Mouse (Mus musculus) lung, adult 18-20 months (tissue): Measurements from ENCODE around the gene Ppm1h.
"Not testable (repeated sequence)": the region's sequence is repeated elsewhere in the genome, so short reads cannot be mapped to it uniquely, and the experiment has no call there.

ENCODE experiments used
- DNase-seq, 2 experiments: peaks; one replicate each; pipeline ENCODE4 v3.0.0; 2022; ENCODE audit warnings: mixed read lengths in 2 of 2

Ppm1h gene

DNA sequence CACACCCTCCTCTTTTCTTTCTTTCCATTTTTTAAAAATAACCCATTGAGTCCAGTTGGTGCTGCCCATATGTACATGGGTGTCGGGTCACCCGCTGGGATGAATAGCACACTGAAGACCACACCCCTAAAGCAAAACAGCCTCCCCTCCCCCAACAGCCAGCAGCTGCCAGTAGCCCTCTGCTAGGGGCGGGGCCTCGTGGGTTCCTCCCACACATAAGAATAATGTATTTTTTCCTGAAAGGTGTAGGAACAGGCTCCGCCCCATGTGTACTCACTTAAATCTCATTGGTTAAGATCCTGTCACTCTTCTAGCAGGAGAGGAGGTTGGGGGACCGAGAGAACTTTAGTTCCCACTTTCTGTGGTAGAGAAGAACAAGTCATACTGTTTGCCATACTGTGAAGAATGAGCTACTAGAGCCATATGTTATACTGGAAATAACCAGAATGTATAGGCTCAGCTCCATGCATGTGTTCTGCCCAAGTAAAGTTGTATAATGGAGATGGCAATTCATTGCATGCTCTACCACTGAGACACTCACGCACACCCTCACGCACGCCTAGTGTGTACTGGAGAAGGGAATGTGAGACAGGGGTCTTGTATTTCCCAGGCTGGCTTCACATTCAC lies 231.0 kb downstream of the Ppm1h start:
- no peak for DNase-seq

DNA sequence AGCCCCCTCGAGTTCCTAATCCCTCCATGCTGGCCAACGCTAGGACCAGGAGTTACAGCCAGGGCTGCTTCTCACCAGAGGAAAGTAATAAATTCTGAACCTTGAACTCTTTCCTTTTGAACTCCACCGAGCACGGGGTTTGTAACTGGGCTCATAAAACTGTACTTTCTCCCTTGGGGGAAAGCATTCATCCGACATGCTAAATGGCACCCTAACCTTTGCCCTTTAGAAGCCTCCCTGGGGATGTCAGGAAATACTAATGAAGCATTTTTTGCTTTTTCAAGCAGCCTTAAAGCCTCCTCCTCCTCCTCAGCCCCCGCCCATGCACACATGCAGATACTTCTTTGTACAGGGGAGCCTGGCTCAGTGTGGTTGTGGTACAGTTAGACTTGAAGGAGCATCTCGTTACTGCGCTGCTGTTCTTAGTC lies 232.2 kb downstream of the Ppm1h start:
- no peak for DNase-seq

DNA sequence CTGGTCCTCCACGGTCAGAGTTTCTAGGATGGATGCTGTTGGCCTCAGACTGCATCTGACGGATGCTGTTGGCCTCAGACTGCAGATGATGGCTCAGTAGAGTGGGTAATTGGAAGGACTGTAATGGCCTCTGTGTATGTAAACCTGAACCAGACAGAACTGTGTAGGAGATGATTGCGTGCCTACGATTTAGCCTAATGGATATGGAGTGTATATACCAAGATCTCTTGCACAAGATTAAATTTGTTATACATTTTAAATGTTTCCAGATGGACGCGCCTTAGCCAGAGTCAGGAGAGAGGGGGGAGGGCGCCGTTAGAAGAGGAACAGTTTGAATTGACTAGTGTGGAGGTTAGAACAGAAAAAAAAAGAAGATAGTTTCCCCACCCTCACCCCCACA lies 233.1 kb downstream of the Ppm1h start:
- no peak for DNase-seq

DNA sequence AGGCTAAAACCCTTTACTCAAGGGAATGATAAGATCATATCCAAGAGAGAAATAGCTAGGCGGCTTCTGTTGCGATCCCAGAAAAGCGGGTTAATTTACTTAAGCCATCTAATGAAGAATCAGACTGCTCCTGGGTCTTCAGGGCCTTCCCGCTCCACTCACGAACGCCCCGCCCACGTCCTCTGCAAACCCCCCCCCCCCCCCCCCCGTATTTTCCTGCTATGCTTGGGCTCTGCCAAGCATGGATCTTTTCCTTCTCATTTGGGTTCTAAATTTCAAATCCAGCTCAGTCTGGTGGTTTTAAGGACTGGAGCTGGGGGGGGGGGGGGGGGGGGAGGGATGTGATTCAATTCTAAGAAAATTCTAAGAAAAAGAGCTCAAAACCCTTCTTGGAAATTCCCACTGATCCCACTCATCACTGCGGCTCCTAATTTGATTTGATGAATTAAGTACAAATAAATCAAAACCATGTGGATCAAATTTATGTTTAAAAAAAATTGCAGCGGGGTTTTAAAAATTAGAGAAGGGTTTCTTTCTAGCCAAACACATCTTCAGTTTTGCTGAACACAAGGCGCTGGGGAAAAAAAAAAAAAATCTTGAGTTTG lies 233.6 kb downstream of the Ppm1h start:
- DNase-seq: no peak

DNA sequence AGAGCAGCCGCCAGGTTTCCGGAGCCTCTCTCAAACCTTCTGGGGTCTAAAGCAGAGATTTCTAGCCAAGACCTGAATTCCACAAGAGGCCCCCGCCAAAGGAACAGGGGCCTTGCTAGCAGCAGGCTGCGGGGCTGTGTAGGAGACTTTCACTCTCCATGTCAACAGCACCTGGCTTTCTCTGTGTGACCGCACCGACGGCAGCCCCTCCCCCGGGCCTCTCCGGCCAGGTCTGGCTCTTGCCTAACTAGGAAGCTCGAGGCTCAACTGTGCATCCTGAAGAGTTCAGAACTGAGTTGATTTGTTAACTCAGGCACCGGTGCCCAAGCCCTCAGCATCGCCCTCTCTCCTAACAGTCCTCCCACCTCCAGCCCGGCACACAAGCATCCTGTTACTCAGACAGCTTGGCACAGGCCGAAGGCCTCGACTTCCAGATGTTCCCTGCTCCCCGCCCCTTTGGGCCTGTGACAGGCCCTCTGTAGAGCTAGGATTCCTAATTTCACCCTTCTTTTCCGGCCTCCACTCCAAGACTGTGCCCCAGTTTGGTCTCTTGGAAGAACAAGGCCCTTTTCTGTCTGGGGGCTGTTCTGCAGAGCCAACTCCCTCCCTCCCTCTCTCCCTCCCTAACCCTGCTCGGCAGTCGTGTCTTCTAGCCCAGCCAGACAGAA lies 234.3 kb downstream of the Ppm1h start:
- peak; percentile 72 to 78 for DNase-seq

DNA sequence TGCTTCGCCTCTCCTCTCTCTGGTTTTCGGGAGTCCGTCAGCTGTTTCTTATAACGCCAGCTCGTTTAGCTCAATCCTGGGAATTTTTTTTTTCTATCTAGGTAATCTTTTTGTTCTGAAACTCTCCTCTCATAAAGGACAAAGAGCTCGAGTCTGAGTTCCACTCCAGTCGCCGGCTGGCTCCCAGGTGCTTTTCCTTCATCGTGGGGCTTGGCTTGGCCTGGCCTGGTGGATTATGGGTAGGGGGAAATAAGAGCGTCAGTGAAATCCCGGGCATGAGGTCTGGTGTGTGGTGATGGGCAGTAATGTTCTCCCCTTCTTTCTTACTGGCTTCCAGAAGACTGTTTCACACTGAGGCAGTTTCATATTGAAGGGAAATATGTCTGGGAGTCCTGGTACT lies 234.8 kb downstream of the Ppm1h start:
- no peak for DNase-seq

DNA sequence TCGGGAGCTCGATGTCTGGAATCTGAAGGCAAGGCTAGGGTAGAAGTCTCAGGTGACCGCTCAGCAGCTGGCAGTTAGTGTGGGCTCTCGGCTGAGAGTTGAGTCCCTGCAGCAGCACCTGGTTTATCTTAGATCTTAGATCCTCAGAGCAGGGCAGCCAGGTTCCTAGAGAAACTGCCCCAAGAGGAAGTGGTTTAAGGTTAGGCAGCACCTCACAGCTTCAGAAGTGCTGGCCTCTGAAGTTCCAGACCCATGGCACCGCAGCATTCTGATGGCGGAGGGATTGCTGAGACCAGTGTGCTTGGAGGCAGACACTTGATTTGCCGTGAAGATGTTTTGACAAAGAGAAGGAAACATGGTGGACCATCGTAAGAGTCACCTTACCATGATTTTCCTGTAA lies 237.3 kb downstream of the Ppm1h start:
- DNase-seq: no peak

DNA sequence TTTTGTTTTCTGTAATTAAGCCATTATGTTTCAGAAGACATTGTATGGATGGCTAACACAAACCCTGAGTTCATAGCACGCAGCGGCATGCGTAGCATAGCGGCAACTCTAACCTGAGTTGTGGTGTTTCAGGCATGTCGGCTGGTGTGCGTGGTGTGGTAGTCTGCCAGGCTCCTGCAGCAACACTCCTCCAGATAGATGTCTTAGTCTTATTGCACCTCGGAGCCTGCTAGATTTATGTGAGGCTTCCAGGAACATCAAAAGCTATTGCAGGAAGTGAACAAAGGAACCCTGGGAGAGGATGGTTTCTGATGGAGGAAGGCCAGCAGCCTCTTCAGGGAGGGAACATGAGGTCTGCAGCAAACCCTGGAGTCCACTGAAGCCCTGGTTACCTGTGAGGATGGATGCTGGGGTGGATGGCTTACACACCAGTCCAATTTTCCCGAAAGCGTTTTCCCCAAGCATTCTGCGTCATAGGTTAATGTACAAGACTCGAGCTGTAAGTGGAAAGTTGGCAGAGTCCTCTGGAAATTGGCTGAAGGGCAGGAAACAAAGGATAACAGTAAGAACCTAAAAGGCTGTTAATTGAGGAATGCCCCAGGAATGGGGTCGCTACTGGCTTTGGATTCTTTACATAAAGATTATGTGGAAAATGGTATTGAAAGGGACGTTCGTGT lies 239.2 kb downstream of the Ppm1h start:
- no peak for DNase-seq

DNA sequence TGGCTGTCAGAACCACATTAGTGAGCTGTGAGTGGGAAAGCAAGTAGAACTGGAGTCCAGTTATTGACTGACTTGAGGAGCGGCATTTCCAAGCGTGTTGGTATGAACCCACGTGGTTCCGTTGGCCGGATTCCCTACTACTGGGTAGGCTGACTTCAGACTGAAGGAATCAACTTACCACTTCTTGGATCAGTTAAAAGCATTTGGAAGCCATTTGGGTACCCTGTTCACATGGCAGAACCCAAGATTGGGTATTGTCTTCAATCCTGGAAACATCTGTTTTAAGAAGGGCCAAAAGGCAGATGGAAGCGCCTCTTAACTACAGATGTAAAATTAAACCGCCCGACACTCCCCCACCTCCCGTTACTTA lies 239.7 kb downstream of the Ppm1h start:
- DNase-seq: no peak

DNA sequence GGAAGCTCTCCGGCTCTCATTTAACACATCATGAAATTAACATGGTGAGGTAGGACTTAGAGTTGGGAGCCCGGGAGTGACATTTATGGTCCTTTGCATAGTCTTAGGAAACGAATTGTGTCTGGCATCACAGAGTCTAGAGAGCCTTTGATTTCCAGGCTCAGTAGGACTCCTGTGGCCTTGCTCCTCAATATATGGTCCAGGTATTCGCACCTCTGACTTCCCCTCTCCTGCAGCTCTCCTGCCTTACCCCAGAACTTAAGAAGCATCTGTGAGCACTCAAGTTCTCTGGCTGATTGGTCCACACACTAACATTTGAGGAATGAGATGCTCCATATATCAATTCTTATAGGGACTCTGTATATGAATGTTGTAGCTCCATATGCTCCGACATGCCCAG lies 240.2 kb downstream of the Ppm1h start:
- DNase-seq: no peak

DNA sequence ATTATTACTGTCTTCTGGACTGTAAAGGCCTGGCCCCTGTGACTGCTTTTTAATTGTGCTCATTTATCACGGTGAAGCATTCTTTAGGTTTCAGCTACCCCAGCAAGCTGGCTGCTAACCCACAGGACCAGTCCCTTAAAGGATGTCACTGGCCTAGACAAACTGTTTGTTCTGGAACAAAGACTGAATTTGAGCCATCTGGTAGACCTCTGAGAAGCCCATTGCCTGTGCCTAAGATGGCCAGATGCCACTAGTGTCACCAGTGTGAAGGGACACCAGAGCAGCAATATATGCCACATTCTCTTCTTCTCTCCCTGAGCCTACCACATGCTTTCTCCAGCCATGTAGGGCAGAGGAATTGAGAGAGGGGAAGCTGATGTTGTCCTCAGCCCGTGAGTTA lies 240.9 kb downstream of the Ppm1h start:
- no peak for DNase-seq

DNA sequence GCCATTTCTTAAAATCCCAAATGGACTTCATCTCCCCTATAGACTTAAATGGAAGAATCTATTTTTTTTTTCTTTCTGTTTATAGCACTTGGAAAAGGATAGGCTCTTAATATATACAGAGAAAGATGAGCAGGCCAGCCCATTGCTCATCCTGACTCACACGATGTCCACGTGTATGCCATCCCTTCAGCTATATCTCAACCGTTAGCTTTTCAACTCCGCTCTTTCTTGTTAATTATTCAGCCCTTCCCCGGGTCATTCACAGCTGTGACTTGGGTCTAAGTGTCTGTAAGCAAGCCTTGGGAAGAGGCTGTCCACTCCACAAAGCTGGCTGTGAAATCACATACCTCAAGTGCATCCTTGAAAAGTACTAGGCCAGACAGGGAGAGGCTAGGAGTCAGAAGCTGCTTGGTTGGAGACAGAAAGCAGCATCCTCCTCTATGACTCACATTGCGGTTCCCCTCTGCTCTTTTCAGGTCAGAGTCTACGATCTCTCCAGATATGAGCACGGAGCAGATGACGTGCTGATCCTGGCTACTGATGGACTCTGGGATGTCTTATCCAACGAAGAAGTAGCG lies 241.7 kb downstream of the Ppm1h start:
- DNase-seq: no peak

DNA sequence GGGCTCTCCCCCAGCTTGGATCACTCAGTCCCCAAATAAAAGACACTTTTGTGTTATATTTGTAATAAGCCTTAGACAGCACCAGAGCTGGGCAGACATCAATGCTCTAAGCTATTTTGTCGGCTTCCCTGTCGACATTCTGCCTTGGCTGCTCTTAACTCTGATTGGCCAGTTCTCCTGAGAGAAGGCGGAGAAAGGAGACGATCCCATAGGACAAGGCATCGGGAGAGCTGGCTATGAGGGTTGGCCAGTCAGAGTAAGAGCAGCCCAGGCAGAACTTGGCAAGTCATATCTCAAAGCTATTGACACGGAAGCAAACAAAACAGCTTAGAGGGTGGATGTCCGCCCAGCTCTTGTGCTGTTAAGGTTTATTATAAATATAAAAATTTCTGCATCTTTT lies 243.7 kb downstream of the Ppm1h start:
- no peak for DNase-seq

DNA sequence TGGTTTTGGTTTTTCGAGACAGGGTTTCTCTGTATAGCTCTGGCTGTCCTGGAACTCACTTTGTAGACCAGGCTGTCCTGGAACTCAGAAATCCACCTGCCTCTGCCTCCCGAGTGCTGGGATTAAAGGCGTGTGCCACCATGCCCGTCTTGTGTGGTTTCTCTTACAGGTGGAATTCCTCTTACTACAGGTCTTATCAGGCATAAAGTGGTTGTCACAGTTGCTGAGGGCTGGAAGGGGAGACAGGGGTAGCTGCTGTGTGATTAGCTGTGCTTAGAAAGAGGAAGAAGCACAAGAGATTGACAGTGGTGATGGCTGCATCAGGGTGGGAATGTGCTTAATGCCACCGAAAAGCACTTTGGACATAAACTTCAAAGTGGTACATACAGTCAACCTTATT lies 246.0 kb downstream of the Ppm1h start:
- DNase-seq: not testable (repeated sequence)

DNA sequence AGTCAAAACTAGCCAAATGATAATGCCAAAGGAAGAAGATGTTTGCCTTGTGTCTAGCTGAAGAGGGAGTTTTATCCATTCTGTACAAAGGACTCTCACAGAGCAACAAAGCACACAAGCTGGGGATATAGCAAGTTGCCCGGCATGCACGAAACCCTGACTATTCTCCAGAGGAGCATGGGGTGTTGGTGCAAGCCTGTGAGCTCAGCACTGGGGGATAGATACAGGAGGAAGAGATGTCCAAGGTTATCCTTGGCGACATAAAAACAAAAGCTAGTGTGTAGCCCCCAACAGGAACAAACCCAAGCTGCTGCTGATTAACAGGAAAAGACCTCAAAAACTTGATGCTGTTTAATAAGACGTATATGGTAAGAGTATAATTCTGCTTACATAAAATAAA lies 247.7 kb downstream of the Ppm1h start:
- no peak for DNase-seq

DNA sequence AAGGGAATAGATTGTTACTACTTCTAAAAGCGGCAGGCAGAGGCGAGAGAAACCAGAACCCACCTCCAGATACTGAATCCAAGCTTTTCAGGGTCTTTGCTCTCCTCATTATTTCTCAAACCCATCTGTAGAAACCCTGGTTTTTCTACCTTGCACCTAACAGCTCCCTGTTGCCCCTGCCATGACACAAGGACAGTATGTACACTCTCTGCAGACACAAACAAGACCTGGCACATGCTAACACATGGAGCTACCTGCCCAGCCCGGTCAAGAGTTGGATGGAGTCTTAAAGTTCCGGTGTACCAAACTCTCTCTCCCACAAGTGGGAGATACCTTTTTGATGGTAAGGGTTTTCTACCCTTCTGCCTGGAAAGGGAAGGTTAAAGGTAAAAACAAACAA lies 252.0 kb downstream of the Ppm1h start:
- DNase-seq: no peak

DNA sequence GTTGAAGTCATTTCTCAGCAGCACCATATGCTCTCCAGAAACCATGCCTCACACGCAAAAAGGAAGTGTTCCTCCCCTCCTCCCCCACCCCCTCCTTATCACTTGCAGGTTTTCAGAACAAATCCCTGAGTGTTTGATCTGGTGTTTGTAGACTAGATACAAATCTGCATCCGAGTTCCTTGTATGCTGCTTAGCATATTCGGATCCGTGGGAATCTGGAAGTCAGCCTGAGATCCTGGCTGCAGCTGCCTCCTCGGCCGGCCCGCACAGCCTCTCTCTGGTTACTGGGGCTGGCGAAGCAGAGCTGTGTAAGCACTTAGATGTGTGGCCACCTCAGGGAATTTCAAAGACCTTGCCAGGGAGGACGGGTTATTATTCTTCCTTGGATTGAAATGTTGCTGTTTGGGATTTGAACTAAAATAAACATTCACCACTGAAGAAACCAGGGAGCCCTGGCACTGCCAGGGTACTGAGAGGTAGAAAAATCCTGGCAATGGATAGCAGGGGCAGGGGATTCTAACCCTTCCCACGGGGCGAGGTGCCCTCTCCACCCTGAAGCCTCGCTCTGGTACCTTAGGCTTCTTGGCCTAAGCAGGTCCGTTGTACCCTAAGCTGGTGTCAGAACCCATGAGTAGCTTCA lies 252.8 kb downstream of the Ppm1h start:
- DNase-seq: peak; percentile 9 to 30

DNA sequence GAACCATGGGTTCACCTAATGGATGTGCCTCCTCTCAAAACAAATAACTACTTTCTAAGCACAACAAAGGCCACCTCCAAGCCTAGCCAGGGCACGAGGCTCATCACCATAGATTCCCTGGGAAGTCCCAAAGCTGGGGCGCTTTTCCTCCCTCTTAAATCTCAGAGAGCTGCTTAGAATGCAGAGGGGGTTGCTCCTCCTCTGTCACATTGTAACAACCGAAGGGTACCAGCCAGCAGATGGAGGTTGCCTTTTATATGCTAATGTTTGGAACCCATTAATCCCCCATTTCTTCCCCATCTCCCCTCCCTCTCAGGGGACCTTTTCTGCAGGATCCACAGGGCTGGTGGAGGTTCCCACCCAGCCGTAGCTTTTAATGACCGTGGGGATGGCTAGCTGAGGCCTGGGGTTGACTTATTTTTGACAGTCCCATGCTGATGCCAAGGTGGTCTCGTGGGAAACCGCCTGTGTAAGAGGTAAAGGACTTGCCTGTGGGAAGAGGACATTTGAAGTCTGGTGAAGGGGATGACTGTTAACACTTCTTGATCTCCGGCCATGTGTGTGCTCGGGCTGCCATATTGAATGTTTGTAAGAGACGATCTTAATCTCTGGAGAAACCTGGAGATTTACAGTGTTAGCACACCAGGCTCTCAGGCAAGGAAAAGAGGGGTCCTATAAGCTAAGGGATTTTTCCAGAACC lies 253.4 kb downstream of the Ppm1h start:
- no peak for DNase-seq

DNA sequence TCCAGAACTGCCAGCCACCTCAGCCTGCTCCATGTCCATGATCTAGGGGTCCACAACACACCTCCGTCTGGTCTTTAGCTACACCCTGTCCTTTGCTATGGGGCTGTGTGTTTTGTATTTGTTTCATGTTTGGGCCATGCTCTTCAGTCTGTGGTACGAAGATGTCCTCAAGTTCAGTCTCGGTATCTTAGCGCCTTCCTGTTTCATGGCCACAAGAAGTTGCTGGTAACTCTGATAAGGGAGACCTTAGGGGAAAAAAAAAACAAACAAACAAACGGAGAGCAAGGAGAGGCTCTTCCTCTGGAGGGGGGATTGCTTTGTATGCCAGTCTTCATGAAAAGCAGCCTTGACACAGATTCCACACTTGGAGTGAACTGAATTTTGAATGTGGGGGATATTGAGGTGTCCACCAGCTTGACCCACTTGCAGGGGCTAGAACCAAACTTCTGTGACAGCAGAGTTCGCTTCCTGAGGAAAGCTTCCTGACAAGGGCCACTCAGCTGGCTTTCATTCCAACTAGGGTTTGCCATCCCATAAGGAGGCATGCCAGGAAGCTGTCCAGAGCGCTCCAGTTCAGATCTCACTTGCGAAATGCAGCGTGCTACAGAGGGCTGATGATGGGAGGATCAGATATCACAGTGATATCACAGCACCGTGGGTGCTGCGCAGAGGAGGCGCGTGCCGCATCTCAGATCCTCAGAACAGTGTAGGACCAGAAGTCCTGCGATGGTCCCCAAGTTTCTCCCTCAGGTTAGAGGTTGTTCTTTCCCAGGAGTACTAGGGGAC lies 254.7 kb downstream of the Ppm1h start:
- no peak for DNase-seq

DNA sequence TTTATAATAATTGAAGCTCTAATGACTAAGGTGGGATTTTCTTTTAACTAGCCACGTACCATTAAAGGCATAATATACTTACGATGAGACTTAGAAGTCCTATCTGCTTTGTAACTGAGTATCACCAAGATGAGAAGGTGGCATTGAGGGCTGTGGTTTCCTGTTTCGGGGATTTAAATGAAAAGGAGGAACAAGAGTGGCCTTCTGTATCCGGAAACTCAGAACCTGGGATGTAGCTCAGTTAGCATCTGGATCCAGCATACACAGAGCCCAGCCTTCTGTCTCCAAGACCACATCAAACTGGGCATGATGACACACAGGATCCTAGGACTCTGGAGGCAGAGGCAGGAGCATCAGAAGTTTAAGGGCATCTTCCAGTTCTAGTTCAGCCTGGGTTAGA lies 256.8 kb downstream of the Ppm1h start:
- DNase-seq: not testable (repeated sequence)

DNA sequence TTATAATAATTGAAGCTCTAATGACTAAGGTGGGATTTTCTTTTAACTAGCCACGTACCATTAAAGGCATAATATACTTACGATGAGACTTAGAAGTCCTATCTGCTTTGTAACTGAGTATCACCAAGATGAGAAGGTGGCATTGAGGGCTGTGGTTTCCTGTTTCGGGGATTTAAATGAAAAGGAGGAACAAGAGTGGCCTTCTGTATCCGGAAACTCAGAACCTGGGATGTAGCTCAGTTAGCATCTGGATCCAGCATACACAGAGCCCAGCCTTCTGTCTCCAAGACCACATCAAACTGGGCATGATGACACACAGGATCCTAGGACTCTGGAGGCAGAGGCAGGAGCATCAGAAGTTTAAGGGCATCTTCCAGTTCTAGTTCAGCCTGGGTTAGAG lies 258.8 kb downstream of the Ppm1h start:
- not testable (repeated sequence) for DNase-seq

DNA sequence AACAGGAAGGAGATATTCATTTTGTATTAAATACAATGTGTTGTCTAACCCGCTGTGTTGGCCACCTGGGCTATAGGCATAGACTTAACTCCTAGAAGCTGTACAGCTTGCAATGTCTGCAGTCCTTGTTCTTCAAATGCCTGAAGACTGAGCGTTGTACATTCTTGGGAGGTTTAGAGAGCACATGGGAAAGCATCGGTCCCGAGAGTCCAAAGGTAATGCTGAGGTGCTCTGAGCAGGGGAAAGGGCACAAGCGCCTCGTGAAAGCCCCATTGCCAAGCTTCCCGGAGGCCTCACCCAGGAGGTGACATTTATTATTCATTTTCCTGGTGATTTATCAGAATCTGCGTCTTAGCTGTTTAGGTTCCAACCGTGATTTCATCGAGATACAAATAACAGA lies 261.0 kb downstream of the Ppm1h start:
- no peak for DNase-seq
